Mouse (Mus musculus): Measurements from ENCODE around the gene Ash1l.
"Not testable (repeated sequence)": the region's sequence is repeated elsewhere in the genome, so short reads cannot be mapped to it uniquely, and the experiment has no call there.

DNA sequence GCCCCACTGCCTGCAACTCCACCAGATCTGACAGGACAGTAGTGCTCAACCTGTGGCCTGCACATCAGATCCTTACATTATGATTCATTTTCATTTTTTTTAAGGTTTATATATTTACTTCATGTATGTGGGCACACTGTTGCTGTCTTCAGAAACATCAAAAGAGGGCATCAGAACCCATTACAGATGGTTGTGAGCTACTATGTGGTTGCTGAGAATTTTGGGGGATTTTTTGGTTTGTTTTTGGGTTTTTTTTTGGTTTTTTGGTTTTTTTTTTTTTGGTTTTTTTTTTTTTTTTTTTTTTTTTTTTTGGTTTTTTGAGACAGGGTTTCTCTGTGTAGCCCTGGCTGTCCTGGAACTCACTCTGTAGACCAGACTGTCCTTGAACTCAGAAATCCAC lies 131.9 kb downstream of the Ash1l start:
- TF ChIP-seq ZC3H11A (IDR thresholded peaks at IDR 0.05; ENCODE audit: borderline replicate concordance, low read depth, low read length); MAFK (IDR thresholded peaks at IDR 0.05; ENCODE audit: insufficient read depth, low read depth, low read length): not testable (repeated sequence)

All from ES-E14 (cell line).